ENCODE assay signal across 25 mouse cellular contexts in genomic region chr17:16247681-16248080, GRCm38 (mm10).
DNase-seq lines count a peak whose midpoint lies in the region; ATAC-seq lines count a peak whose summit lies in the region.
"Had no signal": no experiment of that assay in that cellular context is flagged by ENCODE, and none has a peak within 500 bp of the region (broad histone marks: within the 10 kb centered on the region; RNA-seq: fewer than 3 reads in every experiment).

No protein-coding gene starts in this region.

- WGBS in heart, embryonic 12.5 days = 89% methylated on average over 3 of the region's 3 CpGs

- no peak overlapping the region for H3K27ac ChIP-seq in heart, embryonic 12.5 days (ENCODE audit: poor library complexity, severe bottlenecking)
- H3K27ac ChIP-seq: embryonic facial prominence, embryonic 12.5 days; embryonic facial prominence, embryonic 15.5 days; heart, adult 2 months; heart, embryonic 13.5 days; hindbrain, embryonic 14.5 days; hindbrain, postnatal 0 days had no signal

- no peak overlapping the region for H3K4me2 ChIP-seq in heart, embryonic 12.5 days
- H3K4me2 ChIP-seq: embryonic facial prominence, embryonic 12.5 days; embryonic facial prominence, embryonic 15.5 days; heart, embryonic 13.5 days; hindbrain, embryonic 14.5 days had no signal

- no peaks in the 10 kb centered on the region for H3K9me3 ChIP-seq in heart, embryonic 12.5 days (replicated peaks)
- H3K9me3 ChIP-seq: embryonic facial prominence, embryonic 12.5 days; embryonic facial prominence, embryonic 15.5 days; heart, embryonic 13.5 days had no signal

- peak; percentile 3 to 12 for DNase-seq in gastrocnemius, adult 8-10 months (ENCODE audit: low spot score in 2 of 2)
- no peak for DNase-seq in gastrocnemius, postnatal 25 days
- peak; percentile 18 for DNase-seq in heart, adult 8-10 months (ENCODE audit: low spot score)
- DNase-seq in skeletal muscle tissue, adult 2 months (ENCODE audit: low read depth, low spot score) = peak; percentile 31
- DNase-seq in layer of hippocampus, postnatal 25 days (ENCODE audit: extremely low spot score in 1 of 2, low spot score in 1 of 2) = no peak
- DNase-seq: adrenal gland, adult 2 months; adrenal gland, postnatal 14 days; cerebellum, adult 11 months; cerebellum, adult 2 months; cerebellum, adult 9-11 months; cerebellum, postnatal 25 days; forebrain, postnatal 0 days; heart, postnatal 4 days; kidney, adult 18-20 months had no signal

- no peak for ATAC-seq in heart, embryonic 12.5 days (ENCODE audit: insufficient number of reproducible peaks, low FRiP score)
- ATAC-seq: CD4-positive, CD25-positive, alpha-beta regulatory T cell, adult 4 months; forebrain, embryonic 14.5 days; forebrain, postnatal 0 days; hindbrain, postnatal 0 days; inflammation-experienced regulatory T-cells, adult 6 months; intestine, embryonic 16.5 days had no signal

- no peaks in the 10 kb centered on the region for H3K36me3 ChIP-seq in heart, embryonic 12.5 days
- H3K36me3 ChIP-seq: embryonic facial prominence, embryonic 12.5 days; embryonic facial prominence, embryonic 15.5 days; heart, embryonic 13.5 days had no signal

- no peaks in the 10 kb centered on the region for H3K4me1 ChIP-seq in heart, embryonic 12.5 days (replicated peaks)
- H3K4me1 ChIP-seq: embryonic facial prominence, embryonic 12.5 days; embryonic facial prominence, embryonic 15.5 days; heart, embryonic 13.5 days had no signal

- H3K27me3 ChIP-seq in heart, embryonic 12.5 days (replicated peaks) = no peaks in the 10 kb centered on the region
- H3K27me3 ChIP-seq: embryonic facial prominence, embryonic 12.5 days; embryonic facial prominence, embryonic 15.5 days; heart, embryonic 13.5 days had no signal

- H3K4me3 ChIP-seq in heart, embryonic 12.5 days = no peak overlapping the region
- H3K4me3 ChIP-seq: embryonic facial prominence, embryonic 12.5 days; embryonic facial prominence, embryonic 15.5 days; heart, adult 2 months; heart, embryonic 13.5 days had no signal

- H3K9ac ChIP-seq in heart, embryonic 12.5 days = no peak overlapping the region
- H3K9ac ChIP-seq: embryonic facial prominence, embryonic 12.5 days; embryonic facial prominence, embryonic 15.5 days; forebrain, postnatal 0 days; heart, embryonic 13.5 days; hindbrain, embryonic 14.5 days had no signal

Comparison
In these comparisons a context has a peak if more than half of its experiments do, and no peak if none do; other contexts are left out.
1. DNase-seq: peak in gastrocnemius, adult 8-10 months (2 of 2), heart, adult 8-10 months (single experiment) and skeletal muscle tissue, adult 2 months (single experiment); none in gastrocnemius, postnatal 25 days (single experiment) and layer of hippocampus, postnatal 25 days (0 of 2).